Mouse (Mus musculus): ENCODE results near the gene Smarcb1. TPM values are rescaled to one million over a fixed set of nuclear protein-coding genes. Genes with fewer than 3 reads are reported as not detected.
"Not testable (repeated sequence)": the region's sequence is repeated elsewhere in the genome, so short reads cannot be mapped to it uniquely, and the experiment has no call there.

The Smarcb1 gene
- polyA plus RNA-seq, 1 experiment from 2014 or later, result 63.7 TPM

DNA sequence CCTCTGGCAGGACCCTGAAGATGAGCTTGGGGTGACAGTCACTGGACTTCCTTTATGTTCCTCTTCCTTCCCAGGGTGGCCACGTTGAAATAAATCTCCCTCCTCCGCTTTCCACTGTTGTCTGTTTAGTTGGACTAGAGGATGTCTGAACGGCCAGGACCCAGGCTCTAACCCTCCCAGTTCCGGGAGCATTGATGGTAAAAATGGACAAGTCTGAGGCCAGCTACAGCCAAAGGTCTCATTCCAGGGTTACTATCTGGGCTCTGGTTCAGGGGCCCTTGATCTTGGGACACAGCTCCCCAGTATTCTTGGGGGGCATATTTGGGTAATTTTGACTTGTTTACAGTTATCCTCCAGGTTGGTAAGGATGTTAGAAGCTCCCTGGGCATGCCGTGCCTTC lies 59.8 kb downstream of the Smarcb1 start:
- Histone ChIP-seq H3K4me2 (no peak overlapping the region), H3K36me3 (replicated peaks) (peaks cover 13% of the 10 kb centered on the region), H3K9me3 (replicated peaks) (no peaks in the 10 kb centered on the region), H3K4me3 (replicated peaks) (no peak overlapping the region), H3K27ac (replicated peaks) (no peak overlapping the region), H3K9ac (no peak overlapping the region), H3K4me1 (replicated peaks) (peaks cover 42% of the 10 kb centered on the region), H3K27me3 (no peaks in the 10 kb centered on the region)
- WGBS (ENCODE audit: insufficient replicate concordance), result 62% methylated on average over 5 of the region's 5 CpGs
- ATAC-seq (ENCODE audit: insufficient read depth), result no peak

DNA sequence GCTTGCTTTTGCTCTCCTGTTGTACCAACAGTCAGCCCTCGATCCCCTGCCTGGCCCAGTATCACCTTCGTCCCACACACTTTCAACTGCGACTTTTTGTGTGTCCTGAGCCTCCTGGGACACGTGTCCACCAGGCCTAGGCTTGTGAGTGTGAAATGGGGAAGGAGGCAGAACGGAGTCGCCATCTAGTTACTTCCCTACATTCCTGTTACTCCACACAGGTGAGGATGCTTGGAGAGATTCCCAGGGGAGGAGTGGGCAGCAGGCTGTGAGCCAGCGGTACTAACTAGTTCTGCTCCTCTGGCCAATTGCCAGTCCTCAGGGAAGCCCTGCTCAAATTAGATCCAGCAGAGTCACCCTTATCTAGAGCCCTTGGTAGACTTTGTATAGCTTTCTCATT lies 60.7 kb downstream of the Smarcb1 start:
- no peak overlapping the region for H3K9ac ChIP-seq
- H3K4me3 ChIP-seq (replicated peaks), result no peak overlapping the region
- ATAC-seq (ENCODE audit: insufficient read depth), result no peak
- H3K4me1 ChIP-seq (replicated peaks), result peaks cover 42% of the 10 kb centered on the region
- H3K4me2 ChIP-seq, result peak overlapping the region; percentile 92
- H3K27ac ChIP-seq (replicated peaks), result no peak overlapping the region
- no peaks in the 10 kb centered on the region for H3K9me3 ChIP-seq (replicated peaks)
- H3K36me3 ChIP-seq (replicated peaks), result peaks cover 13% of the 10 kb centered on the region
- 37% methylated on average over 7 of the region's 7 CpGs for WGBS (ENCODE audit: insufficient replicate concordance)
- H3K27me3 ChIP-seq, result no peaks in the 10 kb centered on the region

GRCm38 (mm10) chr10:75859786-75860470 lies 61.5 kb downstream of the Smarcb1 start, which contains the start of gene Mif:
Mif (minus strand) TSS chr10:75860240.
- peak within 1 kb of the TSS; percentile 92 for H3K4me2 ChIP-seq
- peak within 1 kb of the TSS; percentile 71 for H3K9ac ChIP-seq
- peak within 1 kb of the TSS; percentile 70 for H3K4me3 ChIP-seq (replicated peaks)
- under 1% methylated on average over 46 of the region's 46 CpGs for WGBS (ENCODE audit: insufficient replicate concordance)
- peaks cover 13% of the 10 kb centered on the region for H3K36me3 ChIP-seq (replicated peaks)
- ATAC-seq (ENCODE audit: insufficient read depth), result peak; percentile 93
- peak within 1 kb of the TSS; percentile 85 for H3K27ac ChIP-seq (replicated peaks)
- peaks cover 42% of the 10 kb centered on the region for H3K4me1 ChIP-seq (replicated peaks)
- H3K9me3 ChIP-seq (replicated peaks); H3K27me3 ChIP-seq: not testable (repeated sequence)

- no peaks in the 10 kb centered on the region for H3K27me3 ChIP-seq
- H3K4me2 ChIP-seq, result peak overlapping the region; percentile 92
- H3K9me3 ChIP-seq (replicated peaks), result no peaks in the 10 kb centered on the region
- H3K27ac ChIP-seq (replicated peaks), result peak overlapping the region; percentile 85
- WGBS (ENCODE audit: insufficient replicate concordance), result 2% methylated on average over 27 of the region's 27 CpGs
- peaks cover 13% of the 10 kb centered on the region for H3K36me3 ChIP-seq (replicated peaks)
- H3K4me3 ChIP-seq (replicated peaks), result peak overlapping the region; percentile 70
- H3K9ac ChIP-seq, result peak overlapping the region; percentile 71
- ATAC-seq (ENCODE audit: insufficient read depth), result peak; percentile 40
- peaks cover 42% of the 10 kb centered on the region for H3K4me1 ChIP-seq (replicated peaks)
Measured at GRCm38 (mm10) chr10:75859107-75859746, 62.2 kb downstream of the Smarcb1 start.

- Histone ChIP-seq H3K4me2 (no peak overlapping the region; the same call in 1 of the 2 replicates), H3K27me3 (no peaks in the 10 kb centered on the region), H3K4me1 (replicated peaks) (peaks cover 42% of the 10 kb centered on the region), H3K9me3 (replicated peaks) (no peaks in the 10 kb centered on the region), H3K36me3 (replicated peaks) (peaks cover 13% of the 10 kb centered on the region), H3K9ac (no peak overlapping the region), H3K27ac (replicated peaks) (no peak overlapping the region), H3K4me3 (replicated peaks) (no peak overlapping the region)
- WGBS (ENCODE audit: insufficient replicate concordance), result 72% methylated on average over 4 of the region's 4 CpGs
- no peak for ATAC-seq (ENCODE audit: insufficient read depth)
Measured at GRCm38 (mm10) chr10:75857598-75857997, 63.8 kb downstream of the Smarcb1 start.

DNA sequence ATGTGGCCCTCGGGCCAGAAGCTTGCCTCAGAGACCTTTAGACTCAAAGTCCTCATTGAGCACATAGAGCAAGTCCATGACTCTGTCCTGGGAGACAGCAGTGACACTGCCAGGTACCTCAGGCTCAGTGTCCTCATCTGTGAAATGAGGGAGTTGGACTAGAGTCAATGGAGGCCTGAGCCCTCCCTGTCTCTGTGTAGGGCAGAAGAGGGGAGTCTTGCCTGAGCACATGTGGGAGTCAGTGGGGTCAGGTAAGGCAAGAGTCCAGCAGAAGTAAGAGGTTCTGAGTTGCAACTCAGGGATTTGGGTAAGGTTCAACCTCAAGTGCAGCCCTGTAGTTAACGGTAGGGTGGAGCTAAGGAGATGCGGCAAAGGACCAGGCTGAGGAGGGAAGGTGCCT lies 64.4 kb downstream of the Smarcb1 start:
- peaks cover 42% of the 10 kb centered on the region for H3K4me1 ChIP-seq (replicated peaks)
- no peak overlapping the region for H3K4me3 ChIP-seq (replicated peaks)
- no peak for ATAC-seq (ENCODE audit: insufficient read depth)
- H3K9me3 ChIP-seq (replicated peaks), result no peaks in the 10 kb centered on the region
- no peak overlapping the region for H3K27ac ChIP-seq (replicated peaks)
- peaks cover 13% of the 10 kb centered on the region for H3K36me3 ChIP-seq (replicated peaks)
- H3K9ac ChIP-seq, result no peak overlapping the region
- peaks cover 6% of the 10 kb centered on the region for H3K27me3 ChIP-seq
- WGBS (ENCODE audit: insufficient replicate concordance), result 68% methylated on average over 3 of the region's 3 CpGs
- no peak overlapping the region for H3K4me2 ChIP-seq

DNA sequence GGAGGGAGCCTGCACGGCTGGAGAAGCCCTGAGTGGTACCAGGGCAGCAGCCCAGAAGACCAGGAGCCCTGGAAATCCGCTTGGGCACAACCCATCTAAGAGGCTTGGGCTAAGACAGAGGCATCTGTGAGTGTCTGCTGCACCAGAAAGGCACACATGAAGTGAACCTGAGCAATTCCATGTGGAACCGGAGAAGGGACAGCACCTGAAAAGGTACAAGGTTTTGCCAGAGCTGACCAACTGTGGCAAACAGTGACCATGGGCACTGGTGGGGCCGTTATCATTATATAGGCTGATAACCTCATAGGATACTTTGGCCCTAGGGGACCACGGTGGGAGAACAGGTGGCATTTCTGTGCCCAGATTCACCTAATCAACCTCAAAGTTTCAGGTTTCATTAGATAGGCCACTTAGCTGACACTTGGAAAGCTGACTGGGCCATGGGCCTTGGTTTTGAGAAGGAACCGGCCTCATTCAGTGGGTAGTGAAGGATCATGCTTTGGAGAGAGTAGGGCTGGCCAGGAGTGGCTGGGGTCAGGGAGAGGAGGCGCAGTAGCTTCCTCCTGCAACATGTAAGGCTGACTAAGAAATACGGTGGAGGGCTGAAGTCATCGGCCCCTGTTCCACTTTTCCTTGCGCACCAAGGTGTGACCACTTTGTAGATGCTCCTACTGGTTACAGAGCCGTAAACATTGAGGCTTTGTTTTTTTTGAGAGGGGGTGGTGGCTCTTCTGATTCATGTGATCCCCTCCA lies 65.1 kb downstream of the Smarcb1 start:
- Histone ChIP-seq H3K4me3 (replicated peaks) (no peak overlapping the region), H3K36me3 (replicated peaks) (peaks cover 13% of the 10 kb centered on the region), H3K4me2 (no peak overlapping the region), H3K4me1 (replicated peaks) (peaks cover 37% of the 10 kb centered on the region), H3K27ac (replicated peaks) (no peak overlapping the region), H3K9me3 (replicated peaks) (no peaks in the 10 kb centered on the region), H3K27me3 (peaks cover 12% of the 10 kb centered on the region), H3K9ac (no peak overlapping the region)
- no peak for ATAC-seq (ENCODE audit: insufficient read depth)
- 74% methylated on average over 11 of the region's 11 CpGs for WGBS (ENCODE audit: insufficient replicate concordance)

DNA sequence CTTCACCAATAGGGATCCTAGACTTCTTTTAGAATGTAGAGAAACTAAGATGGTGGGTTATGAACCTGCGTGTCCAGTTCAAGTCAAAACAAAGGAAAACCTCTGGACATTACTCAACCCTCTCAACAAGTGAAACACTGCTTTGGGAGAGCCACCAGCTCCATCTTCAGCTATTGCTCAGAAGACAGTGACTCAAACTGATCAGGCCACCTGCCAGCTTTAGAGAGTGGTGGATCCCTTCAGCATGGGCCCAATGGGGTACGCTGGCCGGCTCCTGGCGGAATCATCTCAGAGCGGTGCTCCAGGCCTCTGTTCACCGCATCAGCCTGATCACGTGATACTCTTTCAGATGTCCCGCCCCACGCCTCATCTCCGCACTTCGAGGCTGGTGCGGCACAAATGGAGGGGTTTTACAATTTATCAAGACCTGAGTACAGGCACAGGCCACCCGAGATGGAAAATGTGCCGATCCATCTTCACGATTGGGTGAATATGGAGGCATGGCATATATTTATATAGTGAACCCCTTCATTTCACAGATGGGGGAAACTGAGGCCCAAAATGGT lies 65.9 kb downstream of the Smarcb1 start:
- no peak overlapping the region for H3K27ac ChIP-seq (replicated peaks)
- no peak for ATAC-seq (ENCODE audit: insufficient read depth)
- 82% methylated on average over 15 of the region's 15 CpGs for WGBS (ENCODE audit: insufficient replicate concordance)

GRCm38 (mm10) chr10:75854791-75855190 lies 66.6 kb downstream of the Smarcb1 start:
- Histone ChIP-seq H3K27ac (replicated peaks) (no peak overlapping the region), H3K27me3 (peaks cover 21% of the 10 kb centered on the region)
- 74% methylated on average over 6 of the region's 6 CpGs for WGBS (ENCODE audit: insufficient replicate concordance)

More for the DNA sequence above, 65.9 kb downstream of the Smarcb1 start:
- Histone ChIP-seq H3K4me3 (replicated peaks) (no peak overlapping the region), H3K9ac (no peak overlapping the region), H3K27me3 (peaks cover 20% of the 10 kb centered on the region), H3K36me3 (replicated peaks) (peaks cover 13% of the 10 kb centered on the region), H3K9me3 (replicated peaks) (no peaks in the 10 kb centered on the region), H3K4me1 (replicated peaks) (peaks cover 30% of the 10 kb centered on the region), H3K4me2 (no peak overlapping the region)

GRCm38 (mm10) chr10:75854096-75854495 lies 67.3 kb downstream of the Smarcb1 start:
- peaks cover 22% of the 10 kb centered on the region for H3K4me1 ChIP-seq (replicated peaks)
- no peak overlapping the region for H3K9ac ChIP-seq
- ATAC-seq (ENCODE audit: insufficient read depth), result no peak
- peaks cover 13% of the 10 kb centered on the region for H3K36me3 ChIP-seq (replicated peaks)
- peaks cover 21% of the 10 kb centered on the region for H3K27me3 ChIP-seq
- no peak overlapping the region for H3K4me2 ChIP-seq
- WGBS (ENCODE audit: insufficient replicate concordance), result 37% methylated on average over 5 of the region's 5 CpGs
- H3K27ac ChIP-seq (replicated peaks), result no peak overlapping the region
- H3K4me3 ChIP-seq (replicated peaks), result no peak overlapping the region
- no peaks in the 10 kb centered on the region for H3K9me3 ChIP-seq (replicated peaks)

More at GRCm38 (mm10) chr10:75854791-75855190, 66.6 kb downstream of the Smarcb1 start:
- Histone ChIP-seq H3K9me3 (replicated peaks) (no peaks in the 10 kb centered on the region), H3K9ac (no peak overlapping the region), H3K4me2 (no peak overlapping the region), H3K4me1 (replicated peaks) (peaks cover 26% of the 10 kb centered on the region), H3K4me3 (replicated peaks) (no peak overlapping the region), H3K36me3 (replicated peaks) (peaks cover 13% of the 10 kb centered on the region)
- ATAC-seq (ENCODE audit: insufficient read depth), result no peak

DNA sequence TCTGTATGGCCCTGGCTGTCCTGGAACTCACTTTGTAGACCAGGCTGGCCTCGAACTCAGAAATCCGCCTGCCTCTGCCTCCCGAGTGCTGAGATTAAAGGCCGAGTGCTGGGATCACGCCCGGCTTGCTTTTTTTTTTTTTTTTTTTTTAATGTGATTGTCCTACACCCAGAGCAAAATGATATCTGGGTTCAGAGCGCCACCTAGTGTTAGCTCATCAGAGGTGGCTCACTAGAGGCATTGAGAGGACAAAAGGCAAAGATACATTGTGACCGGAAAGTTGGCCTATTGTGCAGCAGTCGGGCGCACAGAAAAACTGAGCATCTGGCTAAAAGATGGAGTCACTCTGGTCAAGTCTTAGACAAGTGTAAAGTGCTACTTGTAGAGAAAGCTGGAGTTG lies 68.0 kb downstream of the Smarcb1 start:
- 13% methylated on average over 10 of the region's 10 CpGs for WGBS (ENCODE audit: insufficient replicate concordance)
- Histone ChIP-seq H3K4me2 (no peak overlapping the region), H3K27me3 (peaks cover 21% of the 10 kb centered on the region), H3K36me3 (replicated peaks) (peaks cover 13% of the 10 kb centered on the region), H3K9ac (no peak overlapping the region), H3K4me1 (replicated peaks) (peaks cover 16% of the 10 kb centered on the region), H3K4me3 (replicated peaks) (no peak overlapping the region), H3K9me3 (replicated peaks) (no peaks in the 10 kb centered on the region), H3K27ac (replicated peaks) (0 out of 2 replicates have a peak overlapping the region, but pooled peaks have one; percentile 29)
- peak; percentile 48 for ATAC-seq (ENCODE audit: insufficient read depth)

Data from liver, embryonic 15.5 days (tissue).